Mouse (Mus musculus) kidney, postnatal 0 days (tissue): ENCODE data around the gene Fbxl17. TPM values are rescaled to one million over a fixed set of nuclear protein-coding genes. Genes with fewer than 3 reads are reported as not detected.

Experiments
- ATAC-seq: fragments of 200-750 bp; cut with Nextera tagmentation; replicated peaks from 2 replicates; pipeline ENCODE4 v1.8.0; 2017; ENCODE audit warnings: low read depth, moderate number of reproducible peaks, moderate TSS enrichment, moderate library complexity; ENCODE audit not compliant: low FRiP score
- DNase-seq: peaks from one replicate; pipeline ENCODE4 v3.0.0-alpha.2; 2016; ENCODE audit warnings: low spot score
- H3K27ac ChIP-seq: fragments of 300-500 bp; sonication (generic); 2 replicates; pipeline ENCODE4 v1.5.1; 2014; ENCODE audit warnings: mild to moderate bottlenecking
- H3K27me3 ChIP-seq: fragments of 300-500 bp; sonication (generic); 2 replicates; pipeline ENCODE4 v1.6.1; 2014; ENCODE audit warnings: low read length, mixed read lengths; ENCODE audit not compliant: insufficient read depth
- H3K36me3 ChIP-seq: fragments of 300-500 bp; sonication (generic); 2 replicates; pipeline ENCODE4 v1.6.1; 2014; ENCODE audit warnings: low read length, mixed read lengths; ENCODE audit not compliant: insufficient read depth
- H3K4me1 ChIP-seq: fragments of 300-500 bp; sonication (generic); replicated peaks from 2 replicates; pipeline ENCODE4 v1.6.1; 2014; ENCODE audit warnings: antibody characterized with exemption, low read length, mixed read lengths; ENCODE audit not compliant: insufficient read depth
- H3K4me2 ChIP-seq: fragments of 300-500 bp; sonication (generic); 2 replicates; pipeline ENCODE4 v1.6.1; 2014; ENCODE audit warnings: mild to moderate bottlenecking, low read length, moderate library complexity, mixed read lengths
- H3K4me3 ChIP-seq: fragments of 300-500 bp; sonication (generic); replicated peaks from 2 replicates; pipeline ENCODE4 v1.5.1; 2014; ENCODE audit warnings: low read depth, low read length
- H3K9ac ChIP-seq: fragments of 300-500 bp; sonication (generic); 2 replicates; pipeline ENCODE4 v1.6.1; 2014; ENCODE audit warnings: low read depth, low read length
- H3K9me3 ChIP-seq: fragments of 300-500 bp; sonication (generic); replicated peaks from 2 replicates; pipeline ENCODE4 v1.6.1; 2016; ENCODE audit warnings: low read length, inconsistent platforms, mixed read lengths
- CTCF ChIP-seq: IDR thresholded peaks from 2 replicates; pipeline ENCODE4 v1.5.1; 2016; ENCODE audit warnings: antibody characterized with exemption, low read depth, mild to moderate bottlenecking, moderate library complexity
- WGBS: fragments of 180-500 bp; shearing (Covaris S2); extraction: QIAGEN DNeasy Blood & Tissue Kit; methylation state at CpG from one replicate; pipeline ENCODE4 v1.1.7; 2014; 5-methylcytosine and 5-hydroxymethylcytosine counted together
- polyA plus RNA-seq: library from polyadenylated mRNA; unstranded; fragments of >200 nt; fragmentation: Nextera tagmentation; extraction: Ambion mirVana; gene quantifications from 2 replicates; pipeline ENCODE4 v1.2.1, GENCODE M21; 2015

The Fbxl17 gene
- polyA plus RNA-seq, 1 experiment from 2014 or later: 9.0 TPM

GRCm38 (mm10) chr17:63029105-63029504, 470.7 kb downstream of the Fbxl17 start:
- Histone ChIP-seq H3K36me3 (no peaks in the 10 kb centered on the region), H3K9me3 (no peaks in the 10 kb centered on the region), H3K4me3 (no peak overlapping the region), H3K4me2 (no peak overlapping the region), H3K4me1 (no peaks in the 10 kb centered on the region), H3K27me3 (no peaks in the 10 kb centered on the region), H3K9ac (no peak overlapping the region), H3K27ac (no peak overlapping the region)
- ATAC-seq (no peak), DNase-seq (no peak)
- TF ChIP-seq CTCF: no peak
- 70% methylated on average over 4 of the region's 4 CpGs for WGBS

- Histone ChIP-seq H3K4me1 (no peaks in the 10 kb centered on the region), H3K4me2 (no peak overlapping the region), H3K27me3 (no peaks in the 10 kb centered on the region), H3K9me3 (no peaks in the 10 kb centered on the region), H3K27ac (no peak overlapping the region), H3K36me3 (no peaks in the 10 kb centered on the region), H3K9ac (no peak overlapping the region), H3K4me3 (no peak overlapping the region)
- ATAC-seq (no peak), DNase-seq (no peak)
- no peak for TF ChIP-seq CTCF
- 51% methylated on average over 15 of the region's 15 CpGs for WGBS
Measured at GRCm38 (mm10) chr17:63025238-63025637, 474.6 kb downstream of the Fbxl17 start.

- H3K4me1 ChIP-seq: no peaks in the 10 kb centered on the region
- H3K36me3 ChIP-seq: no peaks in the 10 kb centered on the region
- no peaks in the 10 kb centered on the region for H3K9me3 ChIP-seq
- DNase-seq (no peak), ATAC-seq (no peak)
- H3K27ac ChIP-seq: no peak overlapping the region
- H3K27me3 ChIP-seq: no peaks in the 10 kb centered on the region
- no peak for TF ChIP-seq CTCF
- no peak overlapping the region for H3K9ac ChIP-seq
- 83% methylated on average over 3 of the region's 3 CpGs for WGBS
- no peak overlapping the region for H3K4me3 ChIP-seq
- no peak overlapping the region for H3K4me2 ChIP-seq
Measured at GRCm38 (mm10) chr17:63017605-63018167, 482.1 kb downstream of the Fbxl17 start.

- no peak overlapping the region for H3K27ac ChIP-seq
- 29% methylated on average over 3 of the region's 3 CpGs for WGBS
- DNase-seq: no peak
- H3K4me3 ChIP-seq: no peak overlapping the region
- H3K27me3 ChIP-seq: no peaks in the 10 kb centered on the region
- no peak overlapping the region for H3K4me2 ChIP-seq
- no peak overlapping the region for H3K9ac ChIP-seq
- no peaks in the 10 kb centered on the region for H3K9me3 ChIP-seq
- peaks cover 6% of the 10 kb centered on the region for H3K4me1 ChIP-seq
- ATAC-seq: no peak; the same call in 1 of the 2 replicates
- TF ChIP-seq CTCF: no peak
- H3K36me3 ChIP-seq: no peaks in the 10 kb centered on the region
Measured at GRCm38 (mm10) chr17:63012571-63012923, 487.3 kb downstream of the Fbxl17 start.

- no peaks in the 10 kb centered on the region for H3K36me3 ChIP-seq
- H3K4me1 ChIP-seq: peaks cover 6% of the 10 kb centered on the region
- no peak overlapping the region for H3K4me2 ChIP-seq
- peak; percentile 71 for ATAC-seq
- H3K27ac ChIP-seq: no peak overlapping the region
- WGBS: 55% methylated on average over 13 of the region's 13 CpGs
- H3K9me3 ChIP-seq: no peaks in the 10 kb centered on the region
- DNase-seq: peak; percentile 82
- H3K4me3 ChIP-seq: no peak overlapping the region
- no peak for TF ChIP-seq CTCF
- H3K27me3 ChIP-seq: no peaks in the 10 kb centered on the region
- H3K9ac ChIP-seq: no peak overlapping the region
Measured at GRCm38 (mm10) chr17:63011893-63012570, 487.8 kb downstream of the Fbxl17 start.

- Histone ChIP-seq H3K9me3 (no peaks in the 10 kb centered on the region), H3K4me1 (peaks cover 6% of the 10 kb centered on the region), H3K27me3 (no peaks in the 10 kb centered on the region), H3K36me3 (no peaks in the 10 kb centered on the region), H3K9ac (no peak overlapping the region), H3K4me3 (no peak overlapping the region), H3K27ac (no peak overlapping the region), H3K4me2 (no peak overlapping the region)
- TF ChIP-seq CTCF: no peak
- ATAC-seq (no peak), DNase-seq (no peak)
- 83% methylated on average over 10 of the region's 10 CpGs for WGBS
Measured at GRCm38 (mm10) chr17:63010830-63011229, 489.0 kb downstream of the Fbxl17 start.
